22 mouse cellular contexts compared by ENCODE assay signal in the genomic region with DNA sequence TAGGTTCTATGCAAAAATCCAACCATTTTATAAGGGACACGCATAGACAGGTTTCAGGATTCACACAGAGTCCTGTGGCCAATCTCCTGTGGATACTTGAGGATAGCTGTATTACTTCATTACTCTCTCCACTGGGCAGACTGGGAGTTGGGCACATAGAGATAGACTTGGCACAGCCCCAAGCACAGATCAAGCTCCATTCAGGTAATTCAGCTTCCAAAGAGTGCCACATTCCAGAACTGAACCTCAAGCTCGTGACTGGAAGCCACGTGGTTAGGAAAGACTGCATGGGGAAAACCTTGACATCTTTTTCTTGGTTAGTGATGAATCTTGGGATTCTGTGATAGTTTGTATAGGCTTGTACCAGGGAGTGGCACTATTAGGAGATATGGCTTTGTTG. TPM values are rescaled to one million over a fixed set of nuclear protein-coding genes. Genes with fewer than 3 reads are reported as not detected.
DNase-seq lines count a peak whose midpoint lies in the region; ATAC-seq and TF ChIP-seq lines count a peak whose summit lies in the region.
"Had no signal": no experiment of that assay in that cellular context is flagged by ENCODE, and none has a peak within 500 bp of the region (broad histone marks: within the 10 kb centered on the region; RNA-seq: fewer than 3 reads in every experiment).

No protein-coding gene starts in this region.

- TF ChIP-seq POLR2A in liver, adult 2 months (IDR thresholded peaks at IDR 0.05; ENCODE audit: extremely low read depth, insufficient read depth, low read length), result no peak

- no peak for ATAC-seq in kidney, embryonic 15.5 days (replicated peaks; ENCODE audit: low FRiP score)
- ATAC-seq: forebrain, embryonic 14.5 days; Patski had no signal

- WGBS in kidney, embryonic 15.5 days, result 91% methylated on average over 3 of the region's 3 CpGs
- 60% methylated on average over 3 of the region's 3 CpGs for whole genome bisulfite sequencing in liver, adult 2 months

- no peak overlapping the region for H3K4me2 ChIP-seq in kidney, embryonic 15.5 days
- H3K4me2 ChIP-seq: embryonic facial prominence, embryonic 15.5 days; heart, embryonic 13.5 days; hindbrain, embryonic 15.5 days had no signal

- H3K4me1 ChIP-seq in kidney, embryonic 15.5 days, result peaks cover 20% of the 10 kb centered on the region
- H3K4me1 ChIP-seq in liver, adult 2 months (ENCODE audit: control insufficient read depth, insufficient read depth, low read length), result peaks cover 6% of the 10 kb centered on the region; the same call in 1 of the 2 replicates

- H3K79me2 ChIP-seq in liver, adult 2 months (ENCODE audit: control insufficient read depth, insufficient read depth, low read length), result no peaks in the 10 kb centered on the region

- no peaks in the 10 kb centered on the region for H3K36me3 ChIP-seq in kidney, embryonic 15.5 days
- no peaks in the 10 kb centered on the region for H3K36me3 ChIP-seq in liver, adult 2 months (ENCODE audit: control insufficient read depth, insufficient read depth, low read length)
- H3K36me3 ChIP-seq: embryonic facial prominence, embryonic 15.5 days; forebrain, embryonic 10.5 days; heart, embryonic 13.5 days; hindbrain, embryonic 15.5 days had no signal

- H3K9ac ChIP-seq in kidney, embryonic 15.5 days, result no peak overlapping the region
- no peak overlapping the region for H3K9ac ChIP-seq in liver, adult 2 months (ENCODE audit: low read depth, low read length)
- H3K9ac ChIP-seq: embryonic facial prominence, embryonic 15.5 days; heart, embryonic 13.5 days; hindbrain, embryonic 15.5 days had no signal

- DNase-seq in kidney, adult 11 months, result peak; percentile 79
- peak; percentile 53 for DNase-seq in liver, adult 2 months (ENCODE audit: extremely low read depth, low read depth, low spot score)
- DNase-seq in liver, result no peak
- peak; percentile 27 for DNase-seq in R1 (ENCODE audit: low read depth, low spot score)
- peak; percentile 76 for DNase-seq in kidney, postnatal 14 days
- DNase-seq in c-Kit-positive CD71-positive TER-119-positive erythroid progenitor cells, embryonic 14.5 days (ENCODE audit: low spot score), result no peak
- no peak for DNase-seq in spleen, postnatal 4 days (ENCODE audit: low spot score in 2 of 2)
- DNase-seq: adrenal gland, adult 8-10 months; cerebellum, adult 18-20 months; cerebellum, adult 9-11 months; cerebellum, postnatal 36 days; gastrocnemius, adult 2 months; gastrocnemius, postnatal 25 days; heart, postnatal 36 days had no signal

- H3K9me3 ChIP-seq in kidney, embryonic 15.5 days (replicated peaks), result no peaks in the 10 kb centered on the region
- H3K9me3 ChIP-seq: embryonic facial prominence, embryonic 15.5 days; forebrain, embryonic 10.5 days; heart, embryonic 13.5 days; hindbrain, embryonic 15.5 days had no signal

- no peak for TF ChIP-seq CTCF in liver, adult 2 months (IDR thresholded peaks at IDR 0.05; ENCODE audit: low read depth, low read length)

- no peaks in the 10 kb centered on the region for H3K27me3 ChIP-seq in kidney, embryonic 15.5 days
- no peaks in the 10 kb centered on the region for H3K27me3 ChIP-seq in liver, adult 2 months (ENCODE audit: control insufficient read depth, insufficient read depth, low read length)
- H3K27me3 ChIP-seq: embryonic facial prominence, embryonic 15.5 days; hindbrain, embryonic 15.5 days; Patski had no signal

- H3K27ac ChIP-seq in kidney, embryonic 15.5 days, result no peak overlapping the region
- no peak overlapping the region for H3K27ac ChIP-seq in liver, adult 2 months (replicated peaks; ENCODE audit: insufficient read depth, low read depth, low read length)
- H3K27ac ChIP-seq: embryonic facial prominence, embryonic 15.5 days; forebrain, embryonic 10.5 days; gastrocnemius, adult 2 months; heart, embryonic 13.5 days; hindbrain, embryonic 15.5 days had no signal

- H3K4me3 ChIP-seq in kidney, embryonic 15.5 days (replicated peaks), result no peak overlapping the region
- no peak overlapping the region for H3K4me3 ChIP-seq in liver, adult 2 months (ENCODE audit: insufficient read depth, low read depth, low read length)
- H3K4me3 ChIP-seq: embryonic facial prominence, embryonic 15.5 days; erythroblast, embryonic 14.5 days; forebrain, embryonic 10.5 days; gastrocnemius, adult 2 months; heart, embryonic 13.5 days; hindbrain, embryonic 15.5 days had no signal

RNA-seq across cellular contexts. Expression of gene Derl3, which starts 14.4 kb away (rescaled TPM):
- 3.3 and 5.0 TPM in 2 replicates for polyA plus RNA-seq in kidney, embryonic 15.5 days (2015; fragmentation: Nextera tagmentation; extraction: Ambion mirVana)
- 2.1 and 6.4 TPM in 2 replicates for total RNA-seq in liver, adult 2 months (2014; rRNA removed)
- 6.4 and 15.0 TPM in 2 replicates for polyA plus RNA-seq in liver, adult 2 months (2012; rRNA removed)
- total RNA-seq: gastrocnemius, postnatal 25 days had no signal
- polyA plus RNA-seq: erythroblast, embryonic 14.5 days had no signal

RNA-seq across cellular contexts. Expression of gene Mif, which starts 18.8 kb away (rescaled TPM):
- polyA plus RNA-seq in kidney, embryonic 15.5 days (2015; fragmentation: Nextera tagmentation; extraction: Ambion mirVana), result 2,032 and 2,056 TPM in 2 replicates
- 211 and 380 TPM in 2 replicates for total RNA-seq in liver, adult 2 months (2014; rRNA removed)
- 1,030 and 1,462 TPM in 2 replicates for polyA plus RNA-seq in liver, adult 2 months (2012; rRNA removed)

RNA-seq across cellular contexts. Expression of gene Gstt2, which starts 41.6 kb away (rescaled TPM):
- 38.2 and 39.6 TPM in 2 replicates for polyA plus RNA-seq in kidney, embryonic 15.5 days (2015; fragmentation: Nextera tagmentation; extraction: Ambion mirVana)
- total RNA-seq in liver, adult 2 months (2014; rRNA removed), result 253 and 308 TPM in 2 replicates
- polyA plus RNA-seq in liver, adult 2 months (2012; rRNA removed), result 357 and 830 TPM in 2 replicates

RNA-seq across cellular contexts. Expression of gene Smarcb1, which starts 42.6 kb away (rescaled TPM):
- polyA plus RNA-seq in kidney, embryonic 15.5 days (2015; fragmentation: Nextera tagmentation; extraction: Ambion mirVana), result 219 and 239 TPM in 2 replicates
- total RNA-seq in liver, adult 2 months (2014; rRNA removed), result 10.9 and 13.6 TPM in 2 replicates
- 15.9 and 18.1 TPM in 2 replicates for polyA plus RNA-seq in liver, adult 2 months (2012; rRNA removed)

RNA-seq across cellular contexts. Expression of gene Chchd10, which starts 54.1 kb away (rescaled TPM):
- 140 and 148 TPM in 2 replicates for polyA plus RNA-seq in kidney, embryonic 15.5 days (2015; fragmentation: Nextera tagmentation; extraction: Ambion mirVana)
- 657 and 788 TPM in 2 replicates for total RNA-seq in liver, adult 2 months (2014; rRNA removed)
- 1,775 and 1,843 TPM in 2 replicates for polyA plus RNA-seq in liver, adult 2 months (2012; rRNA removed)

Comparison
In these comparisons a context has a peak if more than half of its experiments do, and no peak if none do; other contexts are left out.
1. DNase-seq: peak in kidney, adult 11 months (single experiment), liver, adult 2 months (single experiment), R1 (single experiment) and kidney, postnatal 14 days (single experiment); none in liver (single experiment), c-Kit-positive CD71-positive TER-119-positive erythroid progenitor cells, embryonic 14.5 days (single experiment) and spleen, postnatal 4 days (0 of 2).